Mouse (Mus musculus): ENCODE measurements at regions not wholly inside any gene's neighbourhood (a gene's known extent, or its start where the extent isn't known, plus 50 kb on each side); places are given as distances from the start of the nearest gene placed in this dataset.
"Not testable (repeated sequence)": the region's sequence is repeated elsewhere in the genome, so short reads cannot be mapped to it uniquely, and the experiment has no call there.

DNA sequence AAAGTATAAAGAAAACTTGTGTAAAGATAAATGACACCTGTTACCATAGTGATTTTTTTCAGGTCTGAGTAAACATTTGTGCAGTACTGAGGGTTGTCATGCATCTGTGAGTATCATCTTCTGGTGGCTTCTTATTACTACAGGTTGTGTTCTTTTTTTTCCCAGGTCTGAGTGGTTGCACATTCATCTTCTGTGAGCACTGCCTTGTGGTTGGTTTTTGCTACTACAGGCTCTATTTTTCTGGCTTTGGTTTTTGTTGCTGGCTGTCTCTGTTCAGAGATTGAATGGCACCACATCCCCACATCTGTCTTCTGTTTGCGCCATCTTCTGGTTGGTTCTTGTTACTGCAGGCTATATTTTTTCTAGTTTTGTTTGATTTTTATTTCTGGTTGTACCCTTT is 81.8 kb upstream of the Gvin1 start:
- peak; percentile 97 for ATAC-seq

DNA sequence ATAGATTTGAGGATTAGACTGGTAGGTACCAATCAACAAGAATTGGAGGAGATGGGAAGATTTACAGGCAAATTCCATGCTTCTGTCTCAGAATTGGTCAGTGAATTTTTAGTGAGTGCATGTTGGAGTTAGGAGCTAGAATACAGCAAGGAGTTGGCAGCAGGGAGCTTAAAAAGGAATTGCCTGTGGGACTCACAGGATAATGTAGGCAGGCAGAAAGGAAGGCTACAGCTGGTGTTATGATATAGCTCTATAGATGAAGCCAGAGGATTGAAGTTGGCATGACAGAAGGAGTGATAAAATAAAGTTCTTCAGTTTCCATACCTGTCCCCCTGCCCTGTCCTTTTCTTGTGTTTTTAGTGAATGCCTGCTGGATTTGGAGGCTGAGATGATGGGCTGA is 69.7 kb upstream of the Gvin1 start:
- not testable (repeated sequence) for ATAC-seq

DNA sequence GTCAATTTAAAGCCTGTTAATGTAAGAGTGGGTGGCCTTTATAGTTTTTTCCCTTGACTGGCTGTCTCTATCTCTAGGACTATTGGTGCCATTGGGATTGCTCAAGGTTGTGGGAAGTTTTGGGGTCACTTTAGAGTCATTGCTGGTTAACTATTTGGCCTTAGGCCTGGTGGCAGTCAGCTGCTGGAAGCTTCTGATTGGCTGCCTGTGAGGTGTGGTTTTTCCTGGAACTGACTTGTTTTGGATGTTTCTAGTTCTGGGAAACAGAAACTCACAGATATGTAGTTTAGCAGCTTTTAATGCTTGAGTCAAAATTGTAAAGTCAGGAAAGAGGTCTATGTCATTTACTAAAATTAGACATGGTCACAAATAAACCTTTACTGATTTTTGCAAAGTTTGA is 64.8 kb upstream of the Gvin1 start:
- ATAC-seq, result peak; percentile 53

DNA sequence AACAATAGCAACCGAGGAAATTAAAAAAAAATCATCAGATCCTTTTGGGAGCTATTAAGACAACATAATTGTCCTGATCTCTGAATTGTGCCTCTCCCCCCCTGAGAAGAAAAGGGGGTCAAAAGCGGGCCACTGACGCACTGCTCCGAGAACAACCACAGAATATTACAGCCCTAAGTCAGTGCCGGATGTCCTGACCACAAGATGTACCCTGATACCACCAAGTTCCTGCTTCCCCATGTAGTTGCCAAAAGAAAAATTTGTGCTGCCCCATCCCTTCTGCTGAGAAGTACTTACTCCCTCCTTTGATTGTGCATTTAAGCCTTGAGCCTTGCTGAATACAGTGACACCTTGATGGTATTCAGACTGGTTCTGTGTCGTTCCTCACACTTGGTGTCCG is 55.8 kb upstream of the Gvin1 start:
- peak; percentile 74 for ATAC-seq
